Mouse (Mus musculus) liver, embryonic 14.5 days (tissue): Measurements from ENCODE around the gene Ctnnal1. TPM values are rescaled to one million over a fixed set of nuclear protein-coding genes. Genes with fewer than 3 reads are reported as not detected.

ENCODE experiments used
- ATAC-seq: fragments of 200-750 bp; cut with Nextera tagmentation; 2 replicates; pipeline ENCODE4 v1.8.0; 2017; ENCODE audit warnings: moderate number of reproducible peaks, mild to moderate bottlenecking, moderate library complexity; ENCODE audit not compliant: insufficient read depth
- DNase-seq, 3 experiments: peaks; one replicate each; pipeline ENCODE4 v3.0.0-alpha.2; 2012 to 2013; ENCODE audit warnings: low read depth in 3 of 3, low spot score in 3 of 3
- H3K27ac ChIP-seq: fragments of 300-500 bp; sonication (generic); 2 replicates; pipeline ENCODE4 v1.5.1; 2014; ENCODE audit warnings: moderate library complexity, mild to moderate bottlenecking, control low read depth, inconsistent platforms
- H3K27me3 ChIP-seq: fragments of 300-500 bp; sonication (generic); 2 replicates; pipeline ENCODE4 v1.6.1; 2014; ENCODE audit warnings: mild to moderate bottlenecking, low read length, moderate library complexity; ENCODE audit not compliant: control insufficient read depth, insufficient read depth
- H3K36me3 ChIP-seq: fragments of 300-500 bp; sonication (generic); replicated peaks from 2 replicates; pipeline ENCODE4 v1.6.1; 2014; ENCODE audit warnings: low read depth; ENCODE audit not compliant: control insufficient read depth, insufficient read depth
- H3K4me1 ChIP-seq, 2 experiments: fragments of 200-500 bp in 1 of 2; fragments of 300-500 bp in 1 of 2; sonication (generic) in 1 of 2; replicated peaks; 2 replicates each; pipeline ENCODE4 v1.6.1; 2012 to 2014; ENCODE audit warnings: antibody characterized with exemption in 1 of 2, inconsistent platforms in 1 of 2, low read length in 1 of 2; ENCODE audit not compliant: control insufficient read depth in 2 of 2, insufficient read depth in 2 of 2
- H3K4me2 ChIP-seq: fragments of 300-500 bp; sonication (generic); 2 replicates; pipeline ENCODE4 v1.6.1; 2014; ENCODE audit warnings: low read depth, mild to moderate bottlenecking, control low read depth, moderate library complexity
- H3K4me3 ChIP-seq, 2 experiments: fragments of 200-500 bp in 1 of 2; fragments of 300-500 bp in 1 of 2; sonication (generic) in 1 of 2; 2 replicates each; pipeline ENCODE4 v1.5.1; 2012 to 2014; ENCODE audit warnings: low read depth in 2 of 2, low read length in 2 of 2, mild to moderate bottlenecking in 2 of 2, control low read depth in 1 of 2, inconsistent platforms in 1 of 2, moderate library complexity in 1 of 2; ENCODE audit not compliant: insufficient read depth in 1 of 2
- H3K9ac ChIP-seq: fragments of 300-500 bp; sonication (generic); replicated peaks from 2 replicates; pipeline ENCODE4 v1.6.1; 2014; ENCODE audit warnings: mild to moderate bottlenecking, control low read depth, moderate library complexity
- H3K9me3 ChIP-seq: fragments of 300-500 bp; sonication (generic); 2 replicates; pipeline ENCODE4 v1.6.1; 2016; ENCODE audit warnings: low read length, mixed read lengths; ENCODE audit not compliant: control insufficient read depth
- CTCF ChIP-seq: IDR thresholded peaks from 2 replicates; pipeline ENCODE4 v1.5.1; 2016; ENCODE audit warnings: antibody characterized with exemption, low read depth, control low read depth
- EP300 ChIP-seq: IDR thresholded peaks from 2 replicates; pipeline ENCODE4 v1.6.1; 2016; ENCODE audit warnings: antibody characterized with exemption, low read depth
- WGBS: fragments of 180-500 bp; shearing (Covaris S2); extraction: QIAGEN DNeasy Blood & Tissue Kit; methylation state at CpG from one replicate; pipeline ENCODE4 v1.1.7; 2014; ENCODE audit not compliant: insufficient replicate concordance; 5-methylcytosine and 5-hydroxymethylcytosine counted together
- polyA plus RNA-seq, 2 experiments: library from polyadenylated mRNA; depleted of rRNA in 1 of 2; stranded (reverse) in 1 of 2; unstranded in 1 of 2; fragments of >200 nt; fragmentation: Nextera tagmentation in 1 of 2; extraction: Ambion mirVana in 1 of 2; gene quantifications; 2 replicates each; pipeline versions ENCODE4 v1.2.1 to v1.2.3; 2012 to 2014

Gene Ctnnal1
- polyA plus RNA-seq, 2 experiments: 4.8 to 8.2 TPM

- TF ChIP-seq EP300 (no peak), CTCF (no peak)
- DNase-seq: peak in 1 of 3 experiments; percentile 16
Observed at GRCm38 (mm10) chr4:56864417-56865001, 479 bp downstream of the Ctnnal1 start.

DNA sequence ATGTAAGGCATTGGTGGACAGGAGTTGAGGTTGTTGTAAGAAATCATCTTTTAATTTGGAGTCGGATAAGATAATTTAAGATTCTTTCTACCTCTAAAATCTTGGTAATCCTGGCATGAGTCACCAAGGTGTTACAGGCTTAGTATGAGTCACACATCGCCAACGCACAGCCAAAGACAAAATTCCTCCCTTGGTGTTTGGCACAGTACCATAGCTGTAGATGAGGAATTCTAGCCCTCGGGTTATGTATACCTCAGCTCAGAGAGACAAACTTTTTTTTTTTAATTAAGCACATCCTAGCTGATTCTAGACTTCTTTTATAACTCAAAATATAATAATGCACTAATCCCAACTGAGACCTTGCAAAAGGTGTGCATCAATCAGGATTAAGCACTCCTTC lies 972 bp downstream of the Ctnnal1 start:
- TF ChIP-seq EP300 (no peak), CTCF (no peak)
- Histone ChIP-seq H3K9me3 (no peaks in the 10 kb centered on the region), H3K27ac (peak overlapping the region; percentile 71; the same call in 1 of the 2 replicates), H3K4me2 (peak overlapping the region; percentile 98), H3K9ac (peak overlapping the region; percentile 86), H3K27me3 (no peaks in the 10 kb centered on the region), H3K4me1 (peaks cover 15 to 21% of the 10 kb centered on the region in 2 experiments), H3K4me3 (peak overlapping the region; percentile 83 to 84), H3K36me3 (no peaks in the 10 kb centered on the region)
- 69% methylated on average over 4 of the region's 4 CpGs for WGBS
- no peak for DNase-seq
- ATAC-seq: no peak

More at GRCm38 (mm10) chr4:56864417-56865001, 479 bp downstream of the Ctnnal1 start:
- peak; percentile 52 for ATAC-seq
- H3K4me2 ChIP-seq: peak overlapping the region; percentile 98
- H3K27ac ChIP-seq: peak overlapping the region; percentile 71
- 1% methylated on average over 47 of the region's 49 CpGs for WGBS
- no peaks in the 10 kb centered on the region for H3K9me3 ChIP-seq
- H3K9ac ChIP-seq: peak overlapping the region; percentile 86
- H3K27me3 ChIP-seq: no peaks in the 10 kb centered on the region
- H3K4me3 ChIP-seq: peak overlapping the region; percentile 83 to 84
- no peaks in the 10 kb centered on the region for H3K36me3 ChIP-seq
- H3K4me1 ChIP-seq: peaks cover 15 to 21% of the 10 kb centered on the region in 2 experiments

- TF ChIP-seq EP300 (peak; percentile 85), CTCF (no peak)
Observed at GRCm38 (mm10) chr4:56861551-56861950, 3.4 kb downstream of the Ctnnal1 start.

DNA sequence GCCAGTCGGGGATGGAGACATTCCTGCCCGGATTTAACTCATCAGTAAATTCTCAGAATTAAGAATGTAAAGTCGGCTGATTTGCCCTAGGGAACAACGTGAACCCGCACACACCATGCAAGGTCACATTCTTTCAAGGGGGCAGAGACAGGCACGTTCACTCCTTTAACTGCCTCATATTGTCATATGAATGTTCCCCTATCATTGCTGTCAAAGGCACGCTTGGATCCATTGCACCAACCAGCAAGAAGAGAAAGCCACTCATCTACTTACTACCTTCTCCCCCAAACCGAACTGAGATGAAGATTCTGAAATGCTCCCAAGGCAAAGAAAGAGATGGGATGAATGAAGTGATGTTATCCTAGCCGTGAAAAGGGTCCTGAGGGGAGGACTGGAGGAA lies 6.3 kb downstream of the Ctnnal1 start:
- Histone ChIP-seq H3K9ac (no peak overlapping the region), H3K27ac (no peak overlapping the region), H3K4me3 (no peak overlapping the region), H3K4me2 (no peak overlapping the region), H3K36me3 (no peaks in the 10 kb centered on the region), H3K27me3 (no peaks in the 10 kb centered on the region), H3K4me1 (peaks cover 11 to 21% of the 10 kb centered on the region in 2 experiments), H3K9me3 (no peaks in the 10 kb centered on the region)
- WGBS: 65% methylated on average over 9 of the region's 9 CpGs
- DNase-seq (no peak), ATAC-seq (no peak)
- TF ChIP-seq EP300 (no peak), CTCF (no peak)

More at GRCm38 (mm10) chr4:56861551-56861950, 3.4 kb downstream of the Ctnnal1 start:
- Histone ChIP-seq H3K27ac (no peak overlapping the region), H3K4me2 (peak overlapping the region; percentile 20), H3K4me1 (peaks cover 15 to 21% of the 10 kb centered on the region in 2 experiments), H3K4me3 (no peak overlapping the region), H3K9ac (no peak overlapping the region), H3K9me3 (no peaks in the 10 kb centered on the region), H3K27me3 (no peaks in the 10 kb centered on the region), H3K36me3 (no peaks in the 10 kb centered on the region)
- WGBS: 16% methylated on average over 4 of the region's 4 CpGs
- DNase-seq (peak in 2 of 3 experiments; percentile 24 to 48), ATAC-seq (no peak)

DNA sequence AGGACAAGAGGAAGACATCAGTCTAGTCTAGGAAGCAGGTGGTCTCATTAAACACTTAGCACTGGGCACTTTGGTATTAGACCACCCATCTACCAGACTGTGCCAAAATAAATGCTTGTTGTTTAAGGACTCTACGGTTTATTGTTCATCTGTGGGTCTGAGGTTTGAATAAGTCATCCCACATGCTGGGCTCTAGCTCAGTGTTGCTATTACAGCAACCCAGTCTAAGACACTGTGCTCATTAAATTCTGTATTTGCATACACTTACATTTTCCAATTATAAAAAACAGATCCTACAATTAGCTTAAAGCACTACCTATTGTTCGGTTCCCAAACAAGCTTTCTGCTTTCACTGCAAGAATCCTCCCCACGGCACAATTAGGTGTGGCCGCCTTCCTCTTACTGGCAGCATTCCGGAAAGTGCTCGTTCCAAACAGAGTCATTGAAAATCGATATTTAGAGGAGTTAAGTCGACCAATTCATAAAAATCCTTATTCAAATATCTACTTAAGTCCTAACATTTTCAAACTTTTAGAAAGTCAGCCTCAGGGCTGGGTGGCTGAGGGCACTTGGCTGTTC lies 8.5 kb downstream of the Ctnnal1 start:
- H3K36me3 ChIP-seq: no peaks in the 10 kb centered on the region
- DNase-seq: no peak
- H3K9ac ChIP-seq: no peak overlapping the region
- H3K4me1 ChIP-seq: no peaks in the 10 kb centered on the region; a peak in 2 of 4 replicates
- no peaks in the 10 kb centered on the region for H3K9me3 ChIP-seq
- TF ChIP-seq CTCF: no peak
- no peak for TF ChIP-seq EP300
- H3K27me3 ChIP-seq: no peaks in the 10 kb centered on the region
- ATAC-seq: no peak
- H3K27ac ChIP-seq: no peak overlapping the region
- no peak overlapping the region for H3K4me3 ChIP-seq
- H3K4me2 ChIP-seq: no peak overlapping the region
- 77% methylated on average over 8 of the region's 8 CpGs for WGBS
